Mouse (Mus musculus) limb, embryonic 12.5 days (tissue): ENCODE results near the gene Fmo1. TPM values are rescaled to one million over a fixed set of nuclear protein-coding genes. Genes with fewer than 3 reads are reported as not detected.

Source experiments
- ATAC-seq: fragments of 200-750 bp; cut with Nextera tagmentation; 2 replicates; pipeline ENCODE4 v1.8.0; 2017; ENCODE audit warnings: low read depth, moderate TSS enrichment; ENCODE audit not compliant: insufficient number of reproducible peaks, insufficient read depth, low FRiP score, low TSS enrichment
- H3K27ac ChIP-seq: fragments of 300-500 bp; sonication (generic); 2 replicates; pipeline ENCODE4 v1.5.1; 2016; ENCODE audit warnings: mild to moderate bottlenecking, moderate library complexity
- H3K27me3 ChIP-seq: fragments of 300-500 bp; sonication (generic); 2 replicates; pipeline ENCODE4 v1.6.1; 2016; ENCODE audit warnings: mild to moderate bottlenecking, moderate library complexity
- H3K36me3 ChIP-seq: fragments of 300-500 bp; sonication (generic); 2 replicates; pipeline ENCODE4 v1.6.1; 2016; ENCODE audit warnings: mild to moderate bottlenecking, moderate library complexity
- H3K4me1 ChIP-seq: fragments of 300-500 bp; sonication (generic); replicated peaks from 2 replicates; pipeline ENCODE4 v1.6.1; 2016
- H3K4me2 ChIP-seq: fragments of 300-500 bp; sonication (generic); 2 replicates; pipeline ENCODE4 v1.6.1; 2016; ENCODE audit warnings: mild to moderate bottlenecking, moderate library complexity
- H3K4me3 ChIP-seq: fragments of 300-500 bp; sonication (generic); replicated peaks from 2 replicates; pipeline ENCODE4 v1.5.1; 2016; ENCODE audit warnings: mild to moderate bottlenecking
- H3K9ac ChIP-seq: fragments of 300-500 bp; sonication (generic); replicated peaks from 2 replicates; pipeline ENCODE4 v1.6.1; 2016; ENCODE audit warnings: mild to moderate bottlenecking, moderate library complexity
- H3K9me3 ChIP-seq: fragments of 300-500 bp; sonication (generic); 2 replicates; pipeline ENCODE4 v1.6.1; 2016; ENCODE audit warnings: mild to moderate bottlenecking, moderate library complexity
- WGBS: fragments of 180-500 bp; shearing (Covaris S2); methylation state at CpG from one replicate; pipeline ENCODE4 v1.1.7; 2016; 5-methylcytosine and 5-hydroxymethylcytosine counted together
- polyA plus RNA-seq: library from polyadenylated mRNA; unstranded; fragments of >200 nt; fragmentation: Nextera tagmentation; extraction: Ambion mirVana; gene quantifications from 2 replicates; pipeline ENCODE4 v1.2.1, GENCODE M21; 2016

The Fmo1 gene
- polyA plus RNA-seq, 1 experiment from 2014 or later, result 4.7 TPM

- H3K4me1 ChIP-seq, result no peaks in the 10 kb centered on the region
- no peak overlapping the region for H3K4me2 ChIP-seq
- whole genome bisulfite sequencing, result 81% methylated on average over 4 of the region's 4 CpGs
- H3K9me3 ChIP-seq, result no peaks in the 10 kb centered on the region
- no peak overlapping the region for H3K4me3 ChIP-seq
- no peaks in the 10 kb centered on the region for H3K27me3 ChIP-seq
- H3K9ac ChIP-seq, result no peak overlapping the region
- H3K36me3 ChIP-seq, result no peaks in the 10 kb centered on the region
- ATAC-seq, result no peak
- no peak overlapping the region for H3K27ac ChIP-seq
Measured at GRCm38 (mm10) chr1:162882681-162883080, 16.3 kb upstream of the Fmo1 start.

- ATAC-seq, result no peak
- no peak overlapping the region for H3K4me2 ChIP-seq
- H3K4me1 ChIP-seq, result peaks cover 2% of the 10 kb centered on the region
- no peaks in the 10 kb centered on the region for H3K9me3 ChIP-seq
- no peaks in the 10 kb centered on the region for H3K36me3 ChIP-seq
- H3K27me3 ChIP-seq, result no peaks in the 10 kb centered on the region
- WGBS, result 64% methylated on average over 11 of the region's 11 CpGs
- H3K9ac ChIP-seq, result no peak overlapping the region
- no peak overlapping the region for H3K27ac ChIP-seq
- H3K4me3 ChIP-seq, result no peak overlapping the region
Measured at GRCm38 (mm10) chr1:162879595-162880369, 13.4 kb upstream of the Fmo1 start.

GRCm38 (mm10) chr1:162875091-162875490, 8.7 kb upstream of the Fmo1 start:
- Histone ChIP-seq H3K27ac (0 out of 2 replicates have a peak overlapping the region, but pooled peaks have one; percentile 41), H3K9me3 (no peaks in the 10 kb centered on the region), H3K4me3 (no peak overlapping the region), H3K4me1 (peaks cover 27% of the 10 kb centered on the region), H3K27me3 (no peaks in the 10 kb centered on the region), H3K4me2 (no peak overlapping the region), H3K9ac (no peak overlapping the region), H3K36me3 (no peaks in the 10 kb centered on the region)
- ATAC-seq, result no peak
- 72% methylated on average over 3 of the region's 3 CpGs for whole genome bisulfite sequencing

- 18% methylated on average over 9 of the region's 9 CpGs for WGBS
- no peak overlapping the region for H3K9ac ChIP-seq
- H3K4me1 ChIP-seq, result peaks cover 31% of the 10 kb centered on the region
- peak overlapping the region; percentile 90 for H3K27ac ChIP-seq
- 0 out of 2 replicates have a peak, but pooled peaks cover 8% of the 10 kb centered on the region for H3K9me3 ChIP-seq
- peak; percentile 80 for ATAC-seq
- H3K27me3 ChIP-seq, result no peaks in the 10 kb centered on the region
- H3K4me2 ChIP-seq, result peak overlapping the region; percentile 38
- no peaks in the 10 kb centered on the region for H3K36me3 ChIP-seq
- no peak overlapping the region for H3K4me3 ChIP-seq
Measured at GRCm38 (mm10) chr1:162871701-162872311, 5.4 kb upstream of the Fmo1 start.

GRCm38 (mm10) chr1:162870978-162871377, 4.6 kb upstream of the Fmo1 start:
- Histone ChIP-seq H3K27me3 (no peaks in the 10 kb centered on the region), H3K4me2 (no peak overlapping the region; the same call in 1 of the 2 replicates), H3K36me3 (no peaks in the 10 kb centered on the region), H3K9ac (no peak overlapping the region), H3K27ac (peak overlapping the region; percentile 90; the same call in 1 of the 2 replicates), H3K9me3 (0 out of 2 replicates have a peak, but pooled peaks cover 8% of the 10 kb centered on the region), H3K4me3 (no peak overlapping the region), H3K4me1 (peaks cover 38% of the 10 kb centered on the region)
- no peak for ATAC-seq
- WGBS, result 72% methylated on average over 7 of the region's 7 CpGs

- no peak overlapping the region for H3K9ac ChIP-seq
- ATAC-seq, result no peak
- no peak overlapping the region for H3K4me3 ChIP-seq
- 0 out of 2 replicates have a peak, but pooled peaks cover 8% of the 10 kb centered on the region for H3K9me3 ChIP-seq
- H3K4me1 ChIP-seq, result peaks cover 40% of the 10 kb centered on the region
- no peaks in the 10 kb centered on the region for H3K36me3 ChIP-seq
- 84% methylated on average over 4 of the region's 4 CpGs for WGBS
- no peaks in the 10 kb centered on the region for H3K27me3 ChIP-seq
- no peak overlapping the region for H3K4me2 ChIP-seq
- H3K27ac ChIP-seq, result no peak overlapping the region
Measured at GRCm38 (mm10) chr1:162867396-162867795, 986 bp upstream of the Fmo1 start.

- Histone ChIP-seq H3K27me3 (no peaks in the 10 kb centered on the region), H3K27ac (no peak overlapping the region), H3K36me3 (no peaks in the 10 kb centered on the region), H3K4me1 (peaks cover 36% of the 10 kb centered on the region), H3K4me2 (no peak overlapping the region), H3K9ac (no peak overlapping the region), H3K9me3 (0 out of 2 replicates have a peak, but pooled peaks cover 8% of the 10 kb centered on the region), H3K4me3 (no peak overlapping the region)
- no peak for ATAC-seq
- WGBS, result 46% methylated on average over 3 of the region's 3 CpGs
Measured at GRCm38 (mm10) chr1:162865493-162865830, 948 bp downstream of the Fmo1 start.

- Histone ChIP-seq H3K4me3 (no peak overlapping the region), H3K27ac (no peak overlapping the region), H3K4me1 (peaks cover 33% of the 10 kb centered on the region), H3K9ac (no peak overlapping the region), H3K9me3 (0 out of 2 replicates have a peak, but pooled peaks cover 8% of the 10 kb centered on the region), H3K27me3 (no peaks in the 10 kb centered on the region), H3K36me3 (no peaks in the 10 kb centered on the region), H3K4me2 (no peak overlapping the region)
- WGBS, result 66% methylated on average over 8 of the region's 8 CpGs
- no peak for ATAC-seq
Measured at GRCm38 (mm10) chr1:162864816-162865492, 1.5 kb downstream of the Fmo1 start.

- Histone ChIP-seq H3K9me3 (0 out of 2 replicates have a peak, but pooled peaks cover 8% of the 10 kb centered on the region), H3K4me1 (peaks cover 37% of the 10 kb centered on the region), H3K27ac (no peak overlapping the region), H3K4me2 (no peak overlapping the region), H3K9ac (no peak overlapping the region), H3K4me3 (no peak overlapping the region), H3K27me3 (no peaks in the 10 kb centered on the region), H3K36me3 (no peaks in the 10 kb centered on the region)
- WGBS, result 91% methylated on average over 5 of the region's 5 CpGs
- ATAC-seq, result no peak
Measured at GRCm38 (mm10) chr1:162864279-162864678, 2.1 kb downstream of the Fmo1 start.

GRCm38 (mm10) chr1:162863579-162863978, 2.8 kb downstream of the Fmo1 start:
- 77% methylated on average over 3 of the region's 3 CpGs for WGBS
- Histone ChIP-seq H3K27ac (no peak overlapping the region), H3K36me3 (no peaks in the 10 kb centered on the region), H3K27me3 (no peaks in the 10 kb centered on the region), H3K9me3 (0 out of 2 replicates have a peak, but pooled peaks cover 7% of the 10 kb centered on the region), H3K9ac (no peak overlapping the region), H3K4me2 (no peak overlapping the region), H3K4me1 (peaks cover 44% of the 10 kb centered on the region), H3K4me3 (no peak overlapping the region)
- no peak for ATAC-seq

GRCm38 (mm10) chr1:162862328-162862727, 4.1 kb downstream of the Fmo1 start:
- H3K4me1 ChIP-seq, result peaks cover 51% of the 10 kb centered on the region
- ATAC-seq, result no peak
- 0 out of 2 replicates have a peak overlapping the region, but pooled peaks have one; percentile 35 for H3K27ac ChIP-seq
- H3K9ac ChIP-seq, result no peak overlapping the region
- no peak overlapping the region for H3K4me2 ChIP-seq
- H3K27me3 ChIP-seq, result no peaks in the 10 kb centered on the region
- no peak overlapping the region for H3K4me3 ChIP-seq
- 52% methylated on average over 1 of the region's 1 CpGs for WGBS
- H3K36me3 ChIP-seq, result no peaks in the 10 kb centered on the region
- no peaks in the 10 kb centered on the region for H3K9me3 ChIP-seq
